Mouse (Mus musculus): Measurements from ENCODE around the gene Ppip5k2.

Ppip5k2 gene

GRCm38 (mm10) chr1:97661406-97662241, 108.6 kb downstream of the Ppip5k2 start, which contains the start of gene D1Ertd622e:
Gene D1Ertd622e (minus strand): TSS chr1:97662074.
- DNase-seq (ENCODE audit: low read depth, low spot score), result peak; percentile 76

- peak; percentile 45 for DNase-seq (ENCODE audit: low read depth, low spot score)
Measured at GRCm38 (mm10) chr1:97660687-97661405, 109.4 kb downstream of the Ppip5k2 start.

- DNase-seq (ENCODE audit: low read depth, low spot score), result no peak
Measured at GRCm38 (mm10) chr1:97659405-97659804, 110.8 kb downstream of the Ppip5k2 start.

DNA sequence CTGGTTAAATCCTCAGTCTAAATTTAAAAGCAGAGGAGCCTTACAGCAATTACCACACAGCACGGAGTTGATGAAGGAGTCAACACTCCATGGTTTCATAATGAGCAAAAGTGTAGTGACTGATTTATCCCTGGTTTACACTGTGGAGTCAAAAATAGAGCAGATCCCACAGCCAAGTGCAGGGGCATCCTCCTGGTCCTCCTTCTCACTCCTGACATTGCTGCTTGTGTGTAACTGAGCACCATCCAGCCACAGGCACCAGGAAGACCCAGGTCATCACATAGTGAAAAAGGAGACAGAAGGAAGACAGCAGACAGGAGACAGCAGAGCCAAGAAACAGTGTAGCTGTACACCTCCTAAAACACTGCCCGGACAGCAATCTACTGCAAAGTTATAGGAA, 112.4 kb downstream of the Ppip5k2 start:
- DNase-seq (ENCODE audit: low read depth, low spot score), result no peak

DNA sequence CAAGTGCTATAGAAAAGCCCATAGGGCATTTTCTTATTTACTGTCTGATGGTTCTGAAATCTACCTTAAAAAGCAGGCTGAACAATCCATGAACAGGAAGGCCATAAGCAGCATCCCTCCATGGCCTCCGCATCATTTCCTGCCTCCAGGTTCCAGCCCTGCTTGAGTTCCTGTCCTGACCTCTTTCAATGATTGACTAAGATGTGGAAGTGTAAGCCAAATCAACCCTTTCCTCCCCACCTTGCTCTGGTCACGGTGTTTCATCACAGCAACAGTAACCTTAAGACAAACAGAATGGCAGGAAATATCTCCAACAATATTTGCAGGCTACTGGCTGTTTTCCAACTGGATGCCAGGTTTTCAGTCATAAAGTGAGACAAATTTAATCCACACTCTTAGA, 113.0 kb downstream of the Ppip5k2 start:
- DNase-seq (ENCODE audit: low read depth, low spot score), result no peak
